Mouse (Mus musculus): Measurements from ENCODE around the gene Cyp2c37. TPM values are rescaled to one million over a fixed set of nuclear protein-coding genes. Genes with fewer than 3 reads are reported as not detected.
"Not testable (repeated sequence)": the region's sequence is repeated elsewhere in the genome, so short reads cannot be mapped to it uniquely, and the experiment has no call there.

Gene Cyp2c37
- under 1 TPM in 1 of 2 experiments, not detected in 1; 0.14 TPM for total RNA-seq (2021)
- long read RNA-seq, experiment 1 = 0 reads
- long read RNA-seq, experiment 2 = 0 reads

DNA sequence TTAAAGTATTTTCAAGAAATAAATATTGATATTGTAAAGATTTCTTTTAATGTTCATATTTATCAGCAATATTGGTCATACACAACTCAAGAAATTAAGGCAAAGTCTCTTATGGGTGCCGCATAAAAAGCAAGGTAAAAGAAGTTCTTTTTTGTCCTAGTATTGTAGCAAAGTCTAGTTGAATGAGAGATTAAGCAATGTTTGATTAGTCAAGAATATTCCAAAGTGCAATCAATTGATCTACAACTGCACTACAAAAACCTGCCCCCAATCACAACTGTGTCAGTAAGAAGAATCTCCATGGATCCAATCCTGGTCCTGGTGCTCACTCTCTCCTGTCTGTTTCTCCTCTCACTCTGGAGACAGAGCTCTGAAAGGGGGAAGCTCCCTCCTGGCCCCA lies at the start of gene Cyp2c37:
Cyp2c37 (plus strand) TSS at position 285 of the 400 bp plus-strand sequence.
- DNase-seq = not testable (repeated sequence)

DNA sequence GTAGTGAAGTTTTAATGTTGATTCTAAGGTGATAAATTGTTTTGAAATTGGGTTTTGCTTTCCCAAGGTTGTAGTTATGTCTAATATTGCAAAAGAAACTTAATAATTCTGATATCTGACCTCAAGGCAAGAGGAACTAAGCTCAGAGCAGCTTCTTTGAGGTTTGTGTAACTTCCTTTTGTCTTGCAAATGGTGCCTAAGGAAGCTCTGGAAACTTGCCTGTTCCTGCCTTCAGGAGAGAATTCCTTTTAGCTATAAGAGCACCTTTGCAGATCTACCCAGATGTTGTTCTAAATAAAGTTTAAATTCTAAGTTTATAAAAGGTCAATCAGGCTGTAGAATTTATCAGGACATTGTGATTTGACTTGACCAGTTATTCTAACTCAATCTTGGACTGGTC lies 31.4 kb upstream of the Cyp2c37 start:
- DNase-seq = not testable (repeated sequence)

DNA sequence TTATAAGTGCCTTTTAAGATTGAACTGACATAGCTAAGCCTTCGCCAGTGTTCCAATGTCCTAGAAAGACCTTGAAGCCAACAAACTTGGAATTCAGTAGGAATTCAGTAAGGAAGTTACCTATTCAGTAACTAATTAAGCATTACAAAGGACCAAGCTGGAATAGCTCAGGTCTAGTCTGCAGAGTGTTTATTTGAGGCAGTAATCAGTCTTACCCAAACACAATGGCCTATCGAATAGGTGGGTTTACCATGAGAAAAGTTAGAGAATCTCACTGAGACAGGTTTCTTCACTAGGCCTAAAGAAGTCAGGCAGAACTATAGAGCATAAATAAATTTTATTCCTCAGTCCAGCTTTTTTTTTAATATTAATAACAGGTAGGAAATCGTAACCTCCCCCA lies 21.1 kb upstream of the Cyp2c37 start:
- not testable (repeated sequence) for DNase-seq

DNA sequence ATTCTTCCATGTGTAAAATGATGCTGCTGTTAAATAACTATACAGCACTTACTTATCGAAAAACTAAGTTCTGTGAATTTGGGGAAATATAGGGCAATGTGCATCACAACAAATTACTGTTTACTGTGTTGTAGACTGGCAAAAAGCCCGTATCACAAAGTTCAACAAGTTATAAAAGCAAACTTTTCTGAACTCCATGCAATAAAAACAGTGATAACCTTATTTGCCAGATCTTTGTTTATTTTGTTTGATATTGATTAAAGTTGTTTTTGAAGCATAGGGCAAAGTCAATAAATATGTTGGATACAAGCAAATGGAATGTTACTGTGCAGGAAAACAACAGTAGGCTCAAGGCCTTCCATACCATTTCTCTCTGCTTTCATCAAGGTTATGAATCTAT lies 2.8 kb upstream of the Cyp2c37 start:
- no peak for DNase-seq

Other genes with a start within 250 kb of the Cyp2c37 start
- gene Cyp2c40, start 179.6 kb upstream of the Cyp2c37 start, total RNA-seq (2021) = not detected
- not detected for gene Cyp2c69, start 105.6 kb upstream of the Cyp2c37 start, total RNA-seq (2021)
- not detected for gene Cyp2c54, start 81.4 kb downstream of the Cyp2c37 start, total RNA-seq (2021)
- gene Cyp2c50, start 97.3 kb downstream of the Cyp2c37 start, total RNA-seq (2021) = not detected
- under 1 TPM; 0.26 to 0.34 TPM for gene Cyp2c70, start 194.9 kb downstream of the Cyp2c37 start, total RNA-seq (2021)

Data from gastrocnemius, postnatal 10 days (tissue).